Mouse (Mus musculus) heart, embryonic 12.5 days (tissue): ENCODE measurements around the gene Fam208a. TPM values are rescaled to one million over a fixed set of nuclear protein-coding genes. Genes with fewer than 3 reads are reported as not detected.
A peak's percentile ranks its signal among the peaks of the same experiment; 100 is the strongest.

Source experiments
- ATAC-seq: fragments of 200-750 bp; cut with Nextera tagmentation; 2 replicates; pipeline ENCODE4 v1.8.0; 2017; ENCODE audit warnings: moderate TSS enrichment, moderate library complexity; ENCODE audit not compliant: insufficient number of reproducible peaks, low FRiP score
- H3K27ac ChIP-seq: fragments of 300-500 bp; sonication (generic); 2 replicates; pipeline ENCODE4 v1.5.1; 2016; ENCODE audit warnings: mild to moderate bottlenecking, moderate library complexity; ENCODE audit not compliant: poor library complexity, severe bottlenecking
- H3K27me3 ChIP-seq: fragments of 300-500 bp; sonication (generic); replicated peaks from 2 replicates; pipeline ENCODE4 v1.6.1; 2016; ENCODE audit warnings: mild to moderate bottlenecking, moderate library complexity
- H3K36me3 ChIP-seq: fragments of 300-500 bp; sonication (generic); 2 replicates; pipeline ENCODE4 v1.6.1; 2016; ENCODE audit warnings: mild to moderate bottlenecking, moderate library complexity
- H3K4me1 ChIP-seq: fragments of 300-500 bp; sonication (generic); replicated peaks from 2 replicates; pipeline ENCODE4 v1.6.1; 2016; ENCODE audit warnings: mild to moderate bottlenecking
- H3K4me2 ChIP-seq: fragments of 300-500 bp; sonication (generic); 2 replicates; pipeline ENCODE4 v1.6.1; 2016; ENCODE audit warnings: mild to moderate bottlenecking, moderate library complexity
- H3K4me3 ChIP-seq: fragments of 300-500 bp; sonication (generic); 2 replicates; pipeline ENCODE4 v1.5.1; 2016; ENCODE audit warnings: mild to moderate bottlenecking
- H3K9ac ChIP-seq: fragments of 300-500 bp; sonication (generic); 2 replicates; pipeline ENCODE4 v1.6.1; 2016; ENCODE audit warnings: mild to moderate bottlenecking, moderate library complexity
- H3K9me3 ChIP-seq: fragments of 300-500 bp; sonication (generic); replicated peaks from 2 replicates; pipeline ENCODE4 v1.6.1; 2016; ENCODE audit warnings: mild to moderate bottlenecking, moderate library complexity
- WGBS: fragments of 180-500 bp; shearing (Covaris S2); methylation state at CpG from one replicate; pipeline ENCODE4 v1.1.7; 2016; 5-methylcytosine and 5-hydroxymethylcytosine counted together
- microRNA-seq: library from miRNA; unstranded; fragments of <30 nt; microRNA quantifications from one replicate; pipeline ENCODE4, GENCODE M21; 2017
- polyA plus RNA-seq: library from polyadenylated mRNA; unstranded; fragments of >200 nt; fragmentation: Nextera tagmentation; extraction: Ambion mirVana; gene quantifications from 2 replicates; pipeline ENCODE4 v1.2.1, GENCODE M21; 2016

Fam208a gene
- polyA plus RNA-seq, 1 experiment from 2014 or later = 13.1 TPM

- ATAC-seq = no peak
- peaks cover 77% of the 10 kb centered on the region for H3K36me3 ChIP-seq
- H3K4me2 ChIP-seq = no peak overlapping the region
- H3K9ac ChIP-seq = no peak overlapping the region
- 90% methylated on average over 4 of the region's 4 CpGs for WGBS
- H3K4me3 ChIP-seq = no peak overlapping the region
- H3K4me1 ChIP-seq = no peaks in the 10 kb centered on the region
- no peaks in the 10 kb centered on the region for H3K9me3 ChIP-seq
- no peaks in the 10 kb centered on the region for H3K27me3 ChIP-seq
- H3K27ac ChIP-seq = no peak overlapping the region
Observed at GRCm38 (mm10) chr14:27493516-27493915, 64.9 kb downstream of the Fam208a start.

DNA sequence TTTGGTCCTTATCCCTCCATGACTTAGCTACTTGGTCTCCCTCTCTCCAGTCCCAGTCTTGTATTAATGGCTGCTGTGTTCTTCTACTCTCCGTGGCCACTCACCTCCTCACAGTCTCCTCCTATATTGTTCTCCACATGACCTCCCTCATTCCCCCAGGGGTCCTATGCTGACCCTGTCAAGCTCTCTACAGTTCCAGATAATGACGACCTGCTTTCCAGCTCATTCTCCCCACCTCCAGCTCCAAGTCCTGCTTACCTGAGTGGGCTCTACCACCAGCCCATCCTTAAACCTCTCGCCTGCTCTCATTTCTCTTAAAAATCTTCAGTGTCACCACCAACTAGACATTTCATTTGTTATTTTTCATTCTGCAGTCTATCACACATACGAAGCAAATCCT, 72.5 kb downstream of the Fam208a start:
- H3K27ac ChIP-seq = no peak overlapping the region
- no peak overlapping the region for H3K4me3 ChIP-seq
- no peak overlapping the region for H3K9ac ChIP-seq
- H3K4me1 ChIP-seq = no peaks in the 10 kb centered on the region
- no peaks in the 10 kb centered on the region for H3K9me3 ChIP-seq
- WGBS = 80% methylated on average over 4 of the region's 4 CpGs
- ATAC-seq = no peak
- peaks cover 46% of the 10 kb centered on the region for H3K36me3 ChIP-seq
- no peak overlapping the region for H3K4me2 ChIP-seq
- H3K27me3 ChIP-seq = no peaks in the 10 kb centered on the region

DNA sequence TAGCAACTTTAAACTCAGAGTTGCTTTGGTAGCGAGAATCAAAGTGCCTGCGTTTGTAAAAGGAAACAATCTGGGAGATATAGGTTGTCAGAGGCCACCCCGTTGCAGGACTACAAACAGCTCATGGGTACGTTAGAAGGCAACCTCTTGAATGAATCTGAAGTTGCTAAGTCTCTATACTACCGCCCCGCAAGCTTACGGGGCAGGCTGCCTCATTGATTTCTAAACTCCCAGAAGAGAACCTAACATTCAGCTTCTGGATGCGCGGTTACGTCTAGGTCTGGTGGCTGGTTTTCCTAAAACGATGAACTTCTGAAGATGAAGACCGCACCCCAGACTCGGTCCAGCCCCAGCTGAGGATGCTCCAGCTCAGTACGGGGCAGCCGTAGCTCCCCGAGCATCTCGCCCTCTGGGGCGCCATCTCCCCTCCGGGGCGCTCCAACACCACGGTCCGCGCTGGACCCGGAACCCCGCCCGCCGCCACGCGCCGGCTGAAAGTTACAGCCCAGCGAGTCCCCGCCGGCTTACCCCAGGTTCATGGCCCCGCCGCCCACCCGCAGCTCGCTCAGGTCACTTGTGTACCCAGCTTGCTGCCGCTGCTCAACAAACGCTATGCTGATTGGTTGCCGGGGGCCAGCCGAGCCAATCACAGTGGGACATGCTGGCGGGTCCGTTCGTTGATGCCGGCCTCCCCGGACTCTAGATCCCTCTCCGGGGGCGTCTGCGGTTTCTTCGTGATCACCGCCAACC, 79.4 kb downstream of the Fam208a start, which contains the start of gene Ccdc66:
TSS of gene Ccdc66 (minus strand) at position 567 of the 750 bp plus-strand sequence.
- under 1% methylated on average over 51 of the region's 51 CpGs for WGBS
- H3K27me3 ChIP-seq = no peaks in the 10 kb centered on the region
- peak; percentile 98 for ATAC-seq
- peak within 1 kb of the TSS; percentile 77 for H3K9ac ChIP-seq
- H3K4me2 ChIP-seq = peak within 1 kb of the TSS; percentile 78
- H3K4me1 ChIP-seq = peaks cover 6% of the 10 kb centered on the region
- peak within 1 kb of the TSS; percentile 84 for H3K4me3 ChIP-seq
- H3K36me3 ChIP-seq = peaks cover 10% of the 10 kb centered on the region
- no peaks in the 10 kb centered on the region for H3K9me3 ChIP-seq
- H3K27ac ChIP-seq = peak within 1 kb of the TSS; percentile 61

DNA sequence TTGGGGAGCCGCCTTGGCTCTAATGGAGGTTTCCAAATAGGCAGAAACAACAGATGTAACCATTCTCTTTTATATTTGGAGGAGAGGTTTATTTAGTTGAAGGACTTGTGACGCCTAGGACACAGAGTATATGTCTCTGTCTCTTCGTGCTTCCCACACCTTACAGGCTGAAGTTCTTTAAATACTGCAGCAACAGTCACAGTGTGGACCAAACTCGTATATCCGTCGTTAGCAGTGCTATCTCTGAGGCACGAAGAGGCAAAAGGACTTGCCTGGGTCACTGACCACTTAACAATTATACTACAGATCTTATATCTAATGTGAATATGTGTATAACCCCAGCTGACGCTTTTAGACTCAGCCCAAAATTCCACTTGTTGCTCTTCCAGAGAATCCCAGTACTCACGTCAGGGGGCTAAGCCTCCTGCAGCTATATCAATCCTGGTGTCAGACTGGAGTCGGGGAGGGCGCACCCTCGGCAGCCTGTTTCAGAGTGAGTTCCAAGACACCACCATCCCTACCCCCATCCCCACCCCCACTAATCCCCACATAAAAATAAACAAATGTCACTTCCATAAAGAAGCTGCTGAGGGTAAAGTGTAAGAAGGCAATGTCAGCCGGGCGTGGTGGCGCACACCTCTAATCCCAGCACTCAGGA, 80.1 kb downstream of the Fam208a start:
- no peaks in the 10 kb centered on the region for H3K9me3 ChIP-seq
- H3K27ac ChIP-seq = peak overlapping the region; percentile 45
- peak; percentile 66 for ATAC-seq
- no peaks in the 10 kb centered on the region for H3K27me3 ChIP-seq
- H3K4me2 ChIP-seq = peak overlapping the region; percentile 78
- H3K4me1 ChIP-seq = peaks cover 6% of the 10 kb centered on the region
- peak overlapping the region; percentile 84 for H3K4me3 ChIP-seq
- H3K9ac ChIP-seq = peak overlapping the region; percentile 77
- WGBS = 22% methylated on average over 15 of the region's 15 CpGs
- H3K36me3 ChIP-seq = peaks cover 10% of the 10 kb centered on the region

DNA sequence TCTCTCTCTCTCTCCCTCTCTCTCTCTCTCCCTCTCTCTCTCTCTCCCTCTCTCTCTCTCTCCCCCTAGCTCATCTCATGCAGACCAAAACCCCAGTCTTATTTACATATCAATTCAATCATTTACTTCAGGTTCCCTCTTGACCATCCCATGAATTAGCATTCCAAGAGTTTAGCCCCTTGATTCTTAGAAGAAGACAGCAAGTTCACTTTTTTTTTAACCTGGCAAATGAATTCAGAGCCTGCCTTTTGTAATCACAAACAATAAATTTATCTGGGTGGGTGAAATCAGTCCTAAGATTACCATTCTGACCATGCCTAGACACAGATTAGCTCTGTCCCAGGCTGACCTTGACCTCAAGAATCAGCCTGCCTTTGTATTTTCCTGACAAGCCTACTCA, 95.9 kb downstream of the Fam208a start:
- H3K9ac ChIP-seq = no peak overlapping the region
- H3K4me3 ChIP-seq = no peak overlapping the region
- ATAC-seq = no peak

More for the DNA sequence above, 95.9 kb downstream of the Fam208a start:
- Histone ChIP-seq H3K9me3 (peaks cover 16% of the 10 kb centered on the region; the same call in 1 of the 2 replicates), H3K4me2 (no peak overlapping the region), H3K27ac (no peak overlapping the region), H3K4me1 (no peaks in the 10 kb centered on the region), H3K36me3 (no peaks in the 10 kb centered on the region), H3K27me3 (no peaks in the 10 kb centered on the region)

Small RNAs within 50 kb of the gene (microRNA-seq; reads per million reads assigned to microRNA genes)
- gene Gm23633 = not detected

Other genes starting within 250 kb of the Fam208a start
- gene Ccdc66, start 79.6 kb downstream of the Fam208a start, polyA plus RNA-seq = 8.5 TPM in 2 replicates
- gene Erc2, start 193.6 kb downstream of the Fam208a start, polyA plus RNA-seq = 3.9 and 4.3 TPM in 2 replicates